Comparison of ENCODE assay signal across 8 mouse cellular contexts in the genomic region with DNA sequence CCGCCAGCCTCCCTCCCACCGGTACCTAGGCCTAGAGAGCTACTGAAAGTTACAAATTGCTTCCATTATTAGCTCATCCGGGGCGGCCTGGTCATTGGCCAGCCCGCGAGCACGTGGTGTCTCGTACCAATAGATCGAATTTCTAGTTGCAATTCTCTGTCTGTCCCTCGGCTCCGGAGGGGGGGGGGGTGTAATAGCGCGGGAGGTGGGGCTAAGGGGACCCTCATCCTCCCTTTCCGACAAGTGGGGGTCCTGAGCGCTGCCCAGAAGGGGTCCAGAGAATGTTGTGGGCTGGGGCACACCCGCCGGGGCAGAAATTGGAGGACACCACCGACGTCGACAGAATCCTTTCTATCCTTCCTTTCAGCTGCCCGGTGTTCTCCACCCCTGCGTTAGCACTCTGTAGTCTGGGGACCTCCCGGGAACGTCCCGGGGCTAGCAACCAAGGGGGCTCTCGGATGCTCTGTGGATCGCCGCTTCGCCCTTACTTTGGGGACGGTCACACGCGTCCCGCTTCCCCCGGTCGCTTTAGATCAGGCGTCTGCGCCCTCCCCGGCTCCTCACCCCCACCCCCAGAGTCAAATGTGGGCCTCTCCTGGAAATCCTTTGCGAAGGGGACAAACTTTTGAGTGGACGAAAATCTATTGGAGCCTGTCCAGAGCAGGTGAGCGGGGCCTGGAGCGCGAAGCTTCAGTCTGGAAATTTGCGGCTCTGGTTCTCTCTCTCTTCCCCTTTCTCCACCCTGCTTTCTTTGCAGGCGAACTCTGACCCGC.
DNase-seq lines count a peak whose midpoint lies in the region; ATAC-seq and TF ChIP-seq lines count a peak whose summit lies in the region.

No protein-coding gene starts in this region.

- H3K4me2 ChIP-seq in lung, embryonic 15.5 days = peak overlapping the region; percentile 68
- H3K4me2 ChIP-seq in embryonic facial prominence, embryonic 12.5 days (replicated peaks) = peak overlapping the region; percentile 68
- H3K4me2 ChIP-seq in limb, embryonic 14.5 days (replicated peaks; ENCODE audit: low read depth, low read length, severe bottlenecking) = peak overlapping the region; percentile 79

- no peaks in the 10 kb centered on the region for H3K36me3 ChIP-seq in lung, embryonic 15.5 days
- H3K36me3 ChIP-seq in embryonic facial prominence, embryonic 12.5 days = no peaks in the 10 kb centered on the region
- H3K36me3 ChIP-seq in hindbrain, embryonic 10.5 days = no peaks in the 10 kb centered on the region
- no peaks in the 10 kb centered on the region for H3K36me3 ChIP-seq in limb, embryonic 14.5 days (ENCODE audit: control insufficient read depth, insufficient read depth, low read length)

- TF ChIP-seq POLR2A in limb, embryonic 14.5 days (IDR thresholded peaks at IDR 0.05; ENCODE audit: borderline replicate concordance, extremely low read depth, insufficient read depth, insufficient read length) = no peak

- WGBS in lung, embryonic 15.5 days = 2% methylated on average over 46 of the region's 46 CpGs
- 1% methylated on average over 46 of the region's 46 CpGs for WGBS in embryonic facial prominence, embryonic 12.5 days
- under 1% methylated on average over 46 of the region's 46 CpGs for WGBS in hindbrain, embryonic 10.5 days
- WGBS in limb, embryonic 14.5 days = 1% methylated on average over 45 of the region's 46 CpGs

- H3K9me3 ChIP-seq in lung, embryonic 15.5 days = no peaks in the 10 kb centered on the region
- no peaks in the 10 kb centered on the region for H3K9me3 ChIP-seq in embryonic facial prominence, embryonic 12.5 days
- no peaks in the 10 kb centered on the region for H3K9me3 ChIP-seq in hindbrain, embryonic 10.5 days
- H3K9me3 ChIP-seq in limb, embryonic 14.5 days (ENCODE audit: control insufficient read depth, low read length) = no peaks in the 10 kb centered on the region

- DNase-seq in lung, postnatal 14 days = no peak
- peak; percentile 70 for DNase-seq in hindbrain, embryonic 10.5 days (ENCODE audit: low spot score)
- peak; percentile 74 for DNase-seq in limb, embryonic 14.5 days (ENCODE audit: low spot score)
- peak; percentile 33 for DNase-seq in retina, postnatal 1 day
- no peak for DNase-seq in natural killer cell, adult 2 months (ENCODE audit: low spot score in 2 of 2)
- DNase-seq in frontal cortex, adult 2 months (ENCODE audit: extremely low spot score in 1 of 2, low spot score in 1 of 2) = no peak

- ATAC-seq in lung, embryonic 15.5 days (ENCODE audit: borderline replicate concordance, extremely low read depth, low FRiP score, low TSS enrichment) = peak; percentile 42; the same call in 1 of the 2 replicates
- ATAC-seq in embryonic facial prominence, embryonic 12.5 days (ENCODE audit: insufficient number of reproducible peaks, insufficient read depth, low FRiP score, low TSS enrichment) = 0 out of 2 replicates have a peak, but pooled peaks have one; percentile 41
- peak; percentile 82; the same call in 1 of the 2 replicates for ATAC-seq in limb, embryonic 14.5 days (ENCODE audit: low FRiP score, low read depth)

- peaks cover 9% of the 10 kb centered on the region; the same call in 1 of the 2 replicates for H3K4me1 ChIP-seq in lung, embryonic 15.5 days
- H3K4me1 ChIP-seq in embryonic facial prominence, embryonic 12.5 days = peaks cover 12% of the 10 kb centered on the region; the same call in 1 of the 2 replicates
- H3K4me1 ChIP-seq in hindbrain, embryonic 10.5 days (replicated peaks) = peaks cover 34% of the 10 kb centered on the region
- H3K4me1 ChIP-seq in limb, embryonic 14.5 days (ENCODE audit: control insufficient read depth, insufficient read depth, low read length) = peaks cover 5% of the 10 kb centered on the region; the same call in 1 of the 2 replicates

- peak overlapping the region; percentile 36 for H3K4me3 ChIP-seq in lung, embryonic 15.5 days
- H3K4me3 ChIP-seq in embryonic facial prominence, embryonic 12.5 days = peak overlapping the region; percentile 41
- peak overlapping the region; percentile 62 for H3K4me3 ChIP-seq in hindbrain, embryonic 10.5 days
- H3K4me3 ChIP-seq in limb, embryonic 14.5 days (replicated peaks; ENCODE audit: low read length) = peak overlapping the region; percentile 43

- no peak overlapping the region for H3K27ac ChIP-seq in lung, embryonic 15.5 days
- H3K27ac ChIP-seq in embryonic facial prominence, embryonic 12.5 days = no peak overlapping the region
- H3K27ac ChIP-seq in hindbrain, embryonic 10.5 days = peak overlapping the region; percentile 79
- no peak overlapping the region for H3K27ac ChIP-seq in limb, embryonic 14.5 days (replicated peaks; ENCODE audit: low read depth, low read length)

- H3K27me3 ChIP-seq in lung, embryonic 15.5 days = peaks cover 76% of the 10 kb centered on the region
- peaks cover 86% of the 10 kb centered on the region for H3K27me3 ChIP-seq in embryonic facial prominence, embryonic 12.5 days
- H3K27me3 ChIP-seq in hindbrain, embryonic 10.5 days (ENCODE audit: insufficient read depth, poor library complexity, severe bottlenecking) = peaks cover 99% of the 10 kb centered on the region
- H3K27me3 ChIP-seq in limb, embryonic 14.5 days (ENCODE audit: control insufficient read depth, insufficient read depth, low read length) = peaks cover 42% of the 10 kb centered on the region

- 0 out of 2 replicates have a peak overlapping the region, but pooled peaks have one; percentile 1 for H3K9ac ChIP-seq in lung, embryonic 15.5 days
- H3K9ac ChIP-seq in embryonic facial prominence, embryonic 12.5 days = peak overlapping the region; percentile 32; the same call in 1 of the 2 replicates
- H3K9ac ChIP-seq in limb, embryonic 14.5 days (ENCODE audit: low read depth, low read length, severe bottlenecking) = peak overlapping the region; percentile 56

Comparison
In these comparisons a context has a peak if more than half of its experiments do, and no peak if none do; other contexts are left out.
1. H3K9ac ChIP-seq: peak in every context shown above with its lines; median percentile 56 in limb, embryonic 14.5 days; 32 in embryonic facial prominence, embryonic 12.5 days; 1 in lung, embryonic 15.5 days.
2. DNase-seq: peak in hindbrain, embryonic 10.5 days (single experiment), limb, embryonic 14.5 days (single experiment) and retina, postnatal 1 day (single experiment); none in lung, postnatal 14 days (single experiment), natural killer cell, adult 2 months (0 of 2) and frontal cortex, adult 2 months (0 of 2).
3. Peak in every context shown above with its lines, with median percentiles within 50 percentile points of each other: ATAC-seq, H3K4me2 ChIP-seq and H3K4me3 ChIP-seq.